Mouse (Mus musculus) liver, adult 2 months (tissue): ENCODE results near the gene Txndc11. TPM values are rescaled to one million over a fixed set of nuclear protein-coding genes. Genes with fewer than 3 reads are reported as not detected.

Experiments
- DNase-seq: peaks from one replicate; pipeline ENCODE4 v3.0.0-alpha.2; 2011; ENCODE audit warnings: low read depth, low spot score; ENCODE audit errors: extremely low read depth
- H3K27ac ChIP-seq: fragments of 200-500 bp; replicated peaks from 2 replicates; pipeline ENCODE4 v1.5.1; 2012; ENCODE audit warnings: low read depth, mild to moderate bottlenecking, control low read depth, inconsistent platforms, low read length; ENCODE audit not compliant: insufficient read depth
- H3K27me3 ChIP-seq: fragments of 200-500 bp; 2 replicates; pipeline ENCODE4 v1.6.1; 2012; ENCODE audit warnings: mild to moderate bottlenecking, moderate library complexity, low read length, inconsistent platforms; ENCODE audit not compliant: control insufficient read depth, insufficient read depth
- H3K36me3 ChIP-seq: fragments of 200-500 bp; 2 replicates; pipeline ENCODE4 v1.6.1; 2012; ENCODE audit warnings: low read length, inconsistent platforms; ENCODE audit not compliant: control insufficient read depth, insufficient read depth
- H3K4me1 ChIP-seq: fragments of 200-500 bp; 2 replicates; pipeline ENCODE4 v1.6.1; 2011; ENCODE audit warnings: low read length; ENCODE audit not compliant: control insufficient read depth, insufficient read depth
- H3K4me3 ChIP-seq: fragments of 200-500 bp; 2 replicates; pipeline ENCODE4 v1.5.1; 2011; ENCODE audit warnings: low read depth, mild to moderate bottlenecking, control low read depth, low read length, moderate library complexity; ENCODE audit not compliant: insufficient read depth
- H3K79me2 ChIP-seq: fragments of 200-500 bp; 2 replicates; pipeline ENCODE4 v1.6.1; 2012; ENCODE audit warnings: inconsistent platforms, mild to moderate bottlenecking, low read length, moderate library complexity; ENCODE audit not compliant: control insufficient read depth, insufficient read depth
- H3K9ac ChIP-seq: fragments of 200-500 bp; 2 replicates; pipeline ENCODE4 v1.6.1; 2012; ENCODE audit warnings: low read depth, mild to moderate bottlenecking, control low read depth, inconsistent platforms, low read length
- CTCF ChIP-seq: fragments of 200-500 bp; IDR thresholded peaks from 2 replicates; pipeline ENCODE4 v1.5.1; 2011; ENCODE audit warnings: low read depth, low read length, control low read depth
- POLR2A ChIP-seq: fragments of 200-500 bp; IDR thresholded peaks from 2 replicates; pipeline ENCODE4 v1.6.1; 2011; ENCODE audit warnings: low read length, control low read depth; ENCODE audit not compliant: insufficient read depth; ENCODE audit errors: extremely low read depth
- WGBS: fragments of 180-500 bp; shearing (Covaris S2); methylation state at CpG from one replicate; pipeline ENCODE4 v1.1.7; 2018; 5-methylcytosine and 5-hydroxymethylcytosine counted together
- polyA plus RNA-seq: library from polyadenylated mRNA; depleted of rRNA; stranded (reverse); fragments of >200 nt; gene quantifications from 2 replicates; pipeline ENCODE4 v1.2.3, GENCODE M21; 2012
- total RNA-seq: library from RNA; depleted of rRNA; stranded (reverse); fragments of >200 nt; gene quantifications from 2 replicates; pipeline ENCODE4 v1.2.3, GENCODE M21; 2014

The Txndc11 gene
- total and polyA plus RNA-seq, 2 experiments: 12.4 to 26.5 TPM

- H3K4me3 ChIP-seq: no peak overlapping the region
- no peaks in the 10 kb centered on the region for H3K27me3 ChIP-seq
- TF ChIP-seq POLR2A (no peak), CTCF (no peak)
- no peak overlapping the region for H3K9ac ChIP-seq
- H3K27ac ChIP-seq: no peak overlapping the region
- H3K79me2 ChIP-seq: peaks cover 3% of the 10 kb centered on the region; the same call in 1 of the 2 replicates
- WGBS: 96% methylated on average over 3 of the region's 3 CpGs
- no peaks in the 10 kb centered on the region; the same call in 1 of the 2 replicates for H3K4me1 ChIP-seq
- peaks cover 92% of the 10 kb centered on the region for H3K36me3 ChIP-seq
- no peak for DNase-seq
These were observed 48.2 kb downstream of the Txndc11 start for GRCm38 (mm10) chr16:11086299-11086698.

- Histone ChIP-seq H3K79me2 (no peaks in the 10 kb centered on the region), H3K27me3 (no peaks in the 10 kb centered on the region), H3K27ac (no peak overlapping the region), H3K4me3 (no peak overlapping the region), H3K4me1 (no peaks in the 10 kb centered on the region), H3K36me3 (peaks cover 90% of the 10 kb centered on the region), H3K9ac (no peak overlapping the region)
- TF ChIP-seq POLR2A (no peak), CTCF (no peak)
- 93% methylated on average over 8 of the region's 8 CpGs for WGBS
- DNase-seq: no peak
These were observed 50.3 kb downstream of the Txndc11 start for GRCm38 (mm10) chr16:11084181-11084580.

- TF ChIP-seq POLR2A (no peak), CTCF (no peak)
- H3K79me2 ChIP-seq: no peaks in the 10 kb centered on the region
- no peak overlapping the region for H3K9ac ChIP-seq
- whole genome bisulfite sequencing: 73% methylated on average over 3 of the region's 3 CpGs
- no peak for DNase-seq
- H3K36me3 ChIP-seq: peaks cover 74% of the 10 kb centered on the region
- no peak overlapping the region for H3K27ac ChIP-seq
- no peaks in the 10 kb centered on the region for H3K27me3 ChIP-seq
- H3K4me1 ChIP-seq: no peaks in the 10 kb centered on the region
- H3K4me3 ChIP-seq: no peak overlapping the region
These were observed 56.1 kb downstream of the Txndc11 start for GRCm38 (mm10) chr16:11078216-11078869.

GRCm38 (mm10) chr16:11077601-11078201 is 56.7 kb downstream of the Txndc11 start:
- Histone ChIP-seq H3K27ac (no peak overlapping the region), H3K4me3 (no peak overlapping the region), H3K36me3 (peaks cover 67% of the 10 kb centered on the region), H3K4me1 (no peaks in the 10 kb centered on the region), H3K27me3 (no peaks in the 10 kb centered on the region), H3K79me2 (no peaks in the 10 kb centered on the region), H3K9ac (no peak overlapping the region)
- no peak for DNase-seq
- TF ChIP-seq POLR2A: no peak
- no peak for TF ChIP-seq CTCF
- 95% methylated on average over 9 of the region's 9 CpGs for WGBS

GRCm38 (mm10) chr16:11073060-11073459 is 61.4 kb downstream of the Txndc11 start:
- H3K9ac ChIP-seq: no peak overlapping the region
- no peak overlapping the region for H3K4me3 ChIP-seq
- WGBS: 86% methylated on average over 6 of the region's 6 CpGs
- no peaks in the 10 kb centered on the region for H3K27me3 ChIP-seq
- no peaks in the 10 kb centered on the region for H3K79me2 ChIP-seq
- TF ChIP-seq CTCF (no peak), POLR2A (no peak)
- peaks cover 26% of the 10 kb centered on the region; the same call in 1 of the 2 replicates for H3K36me3 ChIP-seq
- peaks cover 5% of the 10 kb centered on the region for H3K4me1 ChIP-seq
- no peak for DNase-seq
- no peak overlapping the region for H3K27ac ChIP-seq

- H3K36me3 ChIP-seq: peaks cover 20% of the 10 kb centered on the region; the same call in 1 of the 2 replicates
- H3K27ac ChIP-seq: no peak overlapping the region
- no peak for DNase-seq
- no peaks in the 10 kb centered on the region for H3K79me2 ChIP-seq
- H3K4me3 ChIP-seq: no peak overlapping the region
- peaks cover 5% of the 10 kb centered on the region for H3K4me1 ChIP-seq
- H3K27me3 ChIP-seq: no peaks in the 10 kb centered on the region
- TF ChIP-seq CTCF (no peak), POLR2A (no peak)
- WGBS: 78% methylated on average over 8 of the region's 8 CpGs
- no peak overlapping the region for H3K9ac ChIP-seq
These were observed 62.0 kb downstream of the Txndc11 start for GRCm38 (mm10) chr16:11072454-11072853.
